Mouse (Mus musculus) midbrain, embryonic 13.5 days (tissue): ENCODE results near the gene Sh3bp5. TPM values are rescaled to one million over a fixed set of nuclear protein-coding genes. Genes with fewer than 3 reads are reported as not detected.
"Not testable (repeated sequence)": the region's sequence is repeated elsewhere in the genome, so short reads cannot be mapped to it uniquely, and the experiment has no call there.

ENCODE experiments used
- ATAC-seq: fragments of 200-750 bp; cut with Nextera tagmentation; 2 replicates; pipeline ENCODE4 v1.8.0; 2017; ENCODE audit warnings: mild to moderate bottlenecking, moderate TSS enrichment, moderate library complexity
- H3K27ac ChIP-seq: fragments of 300-500 bp; sonication (generic); 2 replicates; pipeline ENCODE4 v1.5.1; 2015; ENCODE audit warnings: inconsistent platforms, mild to moderate bottlenecking, moderate library complexity
- H3K27me3 ChIP-seq: fragments of 300-500 bp; sonication (generic); 2 replicates; pipeline ENCODE4 v1.6.1; 2015; ENCODE audit warnings: mild to moderate bottlenecking, inconsistent platforms
- H3K36me3 ChIP-seq: fragments of 300-500 bp; sonication (generic); 2 replicates; pipeline ENCODE4 v1.6.1; 2015; ENCODE audit warnings: mild to moderate bottlenecking, inconsistent platforms
- H3K4me1 ChIP-seq: fragments of 300-500 bp; sonication (generic); replicated peaks from 2 replicates; pipeline ENCODE4 v1.6.1; 2015; ENCODE audit warnings: inconsistent platforms
- H3K4me2 ChIP-seq: fragments of 300-500 bp; sonication (generic); replicated peaks from 2 replicates; pipeline ENCODE4 v1.6.1; 2015; ENCODE audit warnings: moderate library complexity, mild to moderate bottlenecking, inconsistent platforms
- H3K4me3 ChIP-seq: fragments of 300-500 bp; sonication (generic); replicated peaks from 2 replicates; pipeline ENCODE4 v1.5.1; 2015; ENCODE audit warnings: mild to moderate bottlenecking, inconsistent platforms
- H3K9ac ChIP-seq: fragments of 300-500 bp; sonication (generic); replicated peaks from 2 replicates; pipeline ENCODE4 v1.6.1; 2015; ENCODE audit warnings: mild to moderate bottlenecking, inconsistent platforms
- H3K9me3 ChIP-seq: fragments of 300-500 bp; sonication (generic); 2 replicates; pipeline ENCODE4 v1.6.1; 2016; ENCODE audit warnings: mild to moderate bottlenecking, inconsistent platforms
- WGBS: fragments of 180-500 bp; shearing (Covaris S2); methylation state at CpG from one replicate; pipeline ENCODE4 v1.1.7; 2015; 5-methylcytosine and 5-hydroxymethylcytosine counted together
- polyA plus RNA-seq: library from polyadenylated mRNA; unstranded; fragments of >200 nt; fragmentation: Nextera tagmentation; extraction: Ambion mirVana; gene quantifications from 2 replicates; pipeline ENCODE4 v1.2.1, GENCODE M21; 2015

The Sh3bp5 gene
- polyA plus RNA-seq: 111 and 116 TPM in 2 replicates

- ATAC-seq: peak; percentile 97
These were observed at the start of gene Sh3bp5 for GRCm38 (mm10) chr14:31435930-31436693. Gene Sh3bp5 (minus strand): TSS chr14:31436078.

DNA sequence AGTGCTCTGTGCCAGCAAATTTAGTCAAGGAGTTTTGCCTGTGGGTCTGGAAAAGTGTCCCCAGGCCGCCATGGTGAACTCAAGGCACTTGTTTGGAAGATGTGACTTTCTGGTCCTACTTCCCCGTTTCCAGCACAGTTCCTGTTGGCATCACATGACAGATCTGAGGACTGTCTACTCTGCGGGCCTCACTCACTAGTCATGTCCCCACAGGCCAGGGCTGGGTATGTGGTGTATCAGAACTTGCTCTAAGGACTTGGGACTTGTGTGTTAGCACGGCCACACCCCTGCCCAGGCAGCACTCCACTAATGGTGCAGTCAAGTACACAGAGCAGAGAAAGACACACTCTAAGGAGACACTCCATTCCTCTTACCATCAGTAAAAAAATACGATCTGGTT is 46.5 kb upstream of the Sh3bp5 start:
- Histone ChIP-seq H3K9ac (no peak overlapping the region), H3K27ac (no peak overlapping the region), H3K36me3 (peaks cover 91% of the 10 kb centered on the region), H3K4me1 (no peaks in the 10 kb centered on the region), H3K27me3 (no peaks in the 10 kb centered on the region), H3K4me2 (no peak overlapping the region), H3K9me3 (no peaks in the 10 kb centered on the region), H3K4me3 (no peak overlapping the region)
- WGBS: 90% methylated on average over 5 of the region's 5 CpGs
- no peak for ATAC-seq

More at GRCm38 (mm10) chr14:31435930-31436693, at the start of gene Sh3bp5:
- H3K9me3 ChIP-seq: no peaks in the 10 kb centered on the region
- peak within 1 kb of the TSS; percentile 85 for H3K4me2 ChIP-seq
- 8% methylated on average over 49 of the region's 49 CpGs for WGBS
- peaks cover 5% of the 10 kb centered on the region; the same call in 1 of the 2 replicates for H3K36me3 ChIP-seq
- peaks cover 37% of the 10 kb centered on the region for H3K4me1 ChIP-seq
- peak within 1 kb of the TSS; percentile 82 for H3K4me3 ChIP-seq
- H3K27ac ChIP-seq: peak within 1 kb of the TSS; percentile 95
- peak within 1 kb of the TSS; percentile 94 for H3K9ac ChIP-seq
- no peaks in the 10 kb centered on the region for H3K27me3 ChIP-seq

GRCm38 (mm10) chr14:31473297-31473696 is 37.4 kb upstream of the Sh3bp5 start:
- Histone ChIP-seq H3K4me3 (no peak overlapping the region), H3K9me3 (no peaks in the 10 kb centered on the region), H3K27me3 (no peaks in the 10 kb centered on the region), H3K4me2 (no peak overlapping the region), H3K9ac (no peak overlapping the region), H3K36me3 (peaks cover 9% of the 10 kb centered on the region), H3K27ac (no peak overlapping the region), H3K4me1 (no peaks in the 10 kb centered on the region)
- no peak for ATAC-seq
- 71% methylated on average over 2 of the region's 2 CpGs for WGBS

DNA sequence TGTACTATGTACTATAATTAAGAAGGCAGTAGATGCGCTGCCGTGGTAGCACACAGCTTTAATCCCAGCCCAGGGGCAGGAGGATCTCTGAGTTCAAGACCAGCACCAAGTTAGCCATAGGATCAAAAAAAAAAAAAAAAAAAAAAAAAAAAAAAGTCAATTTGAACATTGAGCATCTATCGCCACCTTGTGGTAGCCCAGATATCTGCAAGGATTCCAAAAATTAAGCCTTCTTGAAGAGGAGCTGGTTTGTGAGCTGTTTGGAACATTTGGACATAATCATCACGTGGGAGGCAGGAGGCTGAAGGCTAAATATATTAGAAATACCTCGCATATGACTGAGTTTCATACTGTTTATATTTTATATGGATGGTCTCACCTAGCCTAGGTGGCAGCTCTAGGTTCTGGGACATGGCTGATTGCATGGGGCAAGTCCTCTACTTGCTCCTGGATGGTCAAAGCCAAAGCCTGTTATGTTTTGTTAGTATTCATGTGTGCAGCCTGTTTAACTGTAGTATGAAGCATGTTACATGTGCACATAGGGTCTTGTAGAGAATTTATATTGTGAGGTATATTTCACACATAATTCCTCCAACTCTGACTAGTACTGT is 36.7 kb upstream of the Sh3bp5 start:
- H3K27me3 ChIP-seq: no peaks in the 10 kb centered on the region
- H3K4me1 ChIP-seq: no peaks in the 10 kb centered on the region
- no peak overlapping the region for H3K9ac ChIP-seq
- no peak overlapping the region for H3K4me2 ChIP-seq
- H3K27ac ChIP-seq: no peak overlapping the region
- no peak overlapping the region for H3K4me3 ChIP-seq
- H3K9me3 ChIP-seq: no peaks in the 10 kb centered on the region
- ATAC-seq: no peak
- 5% methylated on average over 5 of the region's 5 CpGs for WGBS
- H3K36me3 ChIP-seq: 0 out of 2 replicates have a peak, but pooled peaks cover 5% of the 10 kb centered on the region

GRCm38 (mm10) chr14:31469711-31470110 is 33.8 kb upstream of the Sh3bp5 start:
- ATAC-seq: no peak
- 63% methylated on average over 4 of the region's 4 CpGs for WGBS
- Histone ChIP-seq H3K9ac (no peak overlapping the region), H3K36me3 (no peaks in the 10 kb centered on the region), H3K27me3 (no peaks in the 10 kb centered on the region), H3K27ac (no peak overlapping the region), H3K4me1 (no peaks in the 10 kb centered on the region), H3K4me2 (no peak overlapping the region), H3K4me3 (no peak overlapping the region), H3K9me3 (no peaks in the 10 kb centered on the region)

DNA sequence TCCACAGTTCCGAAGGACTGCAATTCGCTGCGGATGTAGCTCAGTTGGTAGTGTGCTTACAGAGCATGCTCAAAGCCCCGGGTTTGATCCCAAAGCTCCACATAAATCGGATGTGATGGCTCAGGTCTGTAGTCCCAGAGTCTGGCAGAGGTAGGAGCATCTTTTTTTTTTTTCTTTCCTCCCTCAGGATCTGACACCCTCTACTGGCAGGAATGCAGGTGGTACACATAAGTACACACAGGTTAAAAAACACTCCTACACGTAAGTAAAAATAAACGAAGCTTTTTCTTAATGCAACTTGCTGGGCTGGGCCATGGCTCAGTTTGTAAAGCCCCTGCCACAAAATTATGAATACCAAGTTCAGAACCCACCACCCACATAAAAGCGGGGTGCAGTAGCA is 28.3 kb upstream of the Sh3bp5 start:
- Histone ChIP-seq H3K4me1 (no peaks in the 10 kb centered on the region), H3K36me3 (no peaks in the 10 kb centered on the region), H3K27me3 (no peaks in the 10 kb centered on the region), H3K4me3 (no peak overlapping the region), H3K4me2 (no peak overlapping the region), H3K27ac (no peak overlapping the region), H3K9ac (no peak overlapping the region), H3K9me3 (no peaks in the 10 kb centered on the region)
- 56% methylated on average over 8 of the region's 8 CpGs for WGBS
- ATAC-seq: no peak

GRCm38 (mm10) chr14:31462886-31463285 is 27.0 kb upstream of the Sh3bp5 start:
- no peak overlapping the region for H3K27ac ChIP-seq
- H3K9me3 ChIP-seq: no peaks in the 10 kb centered on the region
- 58% methylated on average over 6 of the region's 6 CpGs for WGBS
- no peak overlapping the region for H3K4me3 ChIP-seq
- no peak overlapping the region for H3K9ac ChIP-seq
- no peaks in the 10 kb centered on the region for H3K4me1 ChIP-seq
- no peaks in the 10 kb centered on the region for H3K36me3 ChIP-seq
- H3K4me2 ChIP-seq: no peak overlapping the region
- no peak for ATAC-seq
- H3K27me3 ChIP-seq: no peaks in the 10 kb centered on the region

DNA sequence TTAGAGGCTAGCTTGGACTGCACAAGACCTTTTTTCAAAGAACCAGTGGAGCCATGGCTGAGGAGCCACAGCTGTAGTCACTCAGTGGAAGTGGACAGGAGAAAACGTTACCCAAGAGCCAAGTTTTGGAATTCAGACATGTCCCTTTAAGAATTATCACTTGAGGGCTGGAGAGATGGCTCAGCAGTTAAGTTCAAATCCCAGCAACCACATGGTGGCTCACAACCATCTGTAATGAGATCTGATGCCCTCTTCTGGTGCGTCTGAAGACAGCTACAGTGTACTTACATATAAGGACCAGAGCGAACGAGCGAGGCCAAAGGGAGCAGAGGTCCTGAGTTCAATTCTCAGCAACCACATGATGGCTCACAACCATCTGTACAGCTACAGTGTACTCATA is 26.3 kb upstream of the Sh3bp5 start:
- not testable (repeated sequence) for H3K4me2 ChIP-seq, H3K27ac ChIP-seq, H3K9ac ChIP-seq, H3K9me3 ChIP-seq, H3K36me3 ChIP-seq, H3K27me3 ChIP-seq, H3K4me3 ChIP-seq, ATAC-seq, H3K4me1 ChIP-seq
- WGBS: 74% methylated on average over 5 of the region's 5 CpGs

DNA sequence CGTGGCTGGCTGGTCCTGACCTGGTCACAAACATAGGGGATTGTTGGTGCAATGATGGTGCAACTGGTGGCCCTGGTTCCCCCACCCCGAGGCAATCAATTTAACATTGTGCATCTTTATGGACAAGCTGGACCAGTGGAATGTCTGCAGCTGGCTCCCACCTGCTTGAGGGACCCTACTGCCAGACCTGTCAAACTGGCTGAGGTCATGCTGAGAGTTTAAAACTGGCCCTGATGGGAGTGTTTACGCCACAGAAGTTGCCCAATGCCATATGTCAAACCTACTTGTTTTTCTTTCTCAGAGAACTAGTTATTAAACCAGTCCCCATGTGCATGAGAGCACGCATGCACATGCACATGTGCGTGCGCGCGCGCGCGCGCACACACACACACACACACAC is 22.1 kb upstream of the Sh3bp5 start:
- Histone ChIP-seq H3K9ac (no peak overlapping the region), H3K4me2 (no peak overlapping the region), H3K27ac (no peak overlapping the region), H3K4me1 (no peaks in the 10 kb centered on the region), H3K36me3 (no peaks in the 10 kb centered on the region), H3K4me3 (no peak overlapping the region), H3K27me3 (no peaks in the 10 kb centered on the region), H3K9me3 (no peaks in the 10 kb centered on the region)
- ATAC-seq: no peak
- WGBS: 93% methylated on average over 12 of the region's 12 CpGs

- Histone ChIP-seq H3K9ac (no peak overlapping the region), H3K4me1 (no peaks in the 10 kb centered on the region), H3K9me3 (no peaks in the 10 kb centered on the region), H3K27me3 (no peaks in the 10 kb centered on the region), H3K36me3 (no peaks in the 10 kb centered on the region), H3K4me2 (no peak overlapping the region), H3K4me3 (no peak overlapping the region), H3K27ac (no peak overlapping the region)
- ATAC-seq: no peak
- 87% methylated on average over 6 of the region's 6 CpGs for WGBS
These were observed 20.3 kb upstream of the Sh3bp5 start for GRCm38 (mm10) chr14:31456064-31456721.

DNA sequence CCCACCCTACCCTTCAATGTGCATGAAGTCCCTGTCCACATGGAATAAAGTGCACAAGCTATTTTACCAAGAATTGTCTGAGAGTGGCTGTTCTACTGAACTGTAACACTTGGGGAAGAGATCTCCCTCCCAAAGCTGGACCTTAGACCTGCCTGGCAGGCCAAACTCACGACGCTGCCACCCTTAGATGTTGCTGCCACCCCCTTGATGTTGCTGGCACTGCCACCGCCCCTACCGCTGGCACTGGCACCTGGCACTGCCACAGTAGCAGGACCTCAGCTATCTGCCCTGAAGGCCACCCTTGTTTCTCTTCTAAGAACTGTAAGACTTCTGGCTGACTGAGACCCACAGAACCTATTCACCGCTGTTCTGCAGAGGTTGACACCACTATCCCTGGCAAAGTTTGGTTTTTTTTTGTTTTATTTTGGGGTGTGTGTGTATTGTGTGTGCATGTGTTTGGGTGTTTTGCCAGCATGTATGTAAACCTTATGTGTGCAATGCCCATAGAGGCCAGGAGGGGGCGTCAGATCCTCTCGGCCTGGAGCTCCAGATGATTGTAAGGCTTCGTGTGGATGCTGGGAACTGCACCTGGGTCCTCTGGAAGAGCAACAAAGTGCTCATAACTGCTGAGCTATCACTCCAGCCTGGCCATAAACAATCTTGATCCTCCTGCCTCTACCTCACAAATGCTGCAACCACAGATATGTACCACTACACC is 19.1 kb upstream of the Sh3bp5 start:
- H3K4me1 ChIP-seq: no peaks in the 10 kb centered on the region
- H3K9me3 ChIP-seq: no peaks in the 10 kb centered on the region
- no peak overlapping the region for H3K4me3 ChIP-seq
- WGBS: 90% methylated on average over 8 of the region's 8 CpGs
- H3K27ac ChIP-seq: no peak overlapping the region
- no peak for ATAC-seq
- H3K27me3 ChIP-seq: no peaks in the 10 kb centered on the region
- H3K9ac ChIP-seq: no peak overlapping the region
- no peak overlapping the region for H3K4me2 ChIP-seq
- no peaks in the 10 kb centered on the region for H3K36me3 ChIP-seq

- not testable (repeated sequence) for H3K4me1 ChIP-seq, H3K36me3 ChIP-seq, H3K9me3 ChIP-seq, H3K27me3 ChIP-seq, ATAC-seq, H3K9ac ChIP-seq, H3K27ac ChIP-seq, H3K4me3 ChIP-seq, H3K4me2 ChIP-seq
- WGBS: 53% methylated on average over 12 of the region's 12 CpGs
These were observed 18.1 kb upstream of the Sh3bp5 start for GRCm38 (mm10) chr14:31453946-31454345.
